Mouse (Mus musculus) olfactory bulb, adult 2 months (tissue): Measurements from ENCODE around the gene Tagln2.

ENCODE experiments used
- CTCF ChIP-seq: fragments of 200-500 bp; IDR thresholded peaks from 2 replicates; pipeline ENCODE4 v1.5.1; 2012; ENCODE audit warnings: low read depth, mild to moderate bottlenecking, low read length, moderate library complexity; ENCODE audit not compliant: insufficient read depth
- POLR2A ChIP-seq: fragments of 200-500 bp; IDR thresholded peaks from 2 replicates; pipeline ENCODE4 v1.6.1; 2012; ENCODE audit warnings: mild to moderate bottlenecking, low read depth, low read length, moderate library complexity; ENCODE audit not compliant: insufficient read depth

DNA sequence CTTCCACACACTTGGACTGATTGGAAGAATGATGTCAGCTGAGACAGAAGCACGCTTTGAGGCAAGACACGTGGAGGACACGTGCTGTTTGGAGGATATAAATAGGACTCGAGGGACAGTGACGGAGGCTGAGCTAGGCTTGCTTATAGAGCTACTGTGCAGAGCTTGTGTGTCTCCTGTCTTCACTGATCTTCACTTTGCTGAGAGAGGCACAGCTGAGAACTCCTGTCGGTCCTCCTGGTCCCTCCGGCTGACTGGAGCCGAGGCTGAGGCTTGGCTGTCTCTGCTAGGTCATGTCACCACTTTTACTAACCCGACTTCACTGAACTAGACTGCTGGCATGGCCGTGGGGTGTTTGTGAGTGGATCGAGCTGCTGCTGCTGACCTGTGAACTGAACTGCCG, 23.9 kb downstream of the Tagln2 start:
- TF ChIP-seq CTCF (no peak), POLR2A (no peak)
